Mouse (Mus musculus): ENCODE measurements at regions not wholly inside any gene's neighbourhood (a gene's known extent, or its start where the extent isn't known, plus 50 kb on each side); places are given as distances from the start of the nearest gene placed in this dataset.
"Not testable (repeated sequence)": the region's sequence is repeated elsewhere in the genome, so short reads cannot be mapped to it uniquely, and the experiment has no call there.

DNA sequence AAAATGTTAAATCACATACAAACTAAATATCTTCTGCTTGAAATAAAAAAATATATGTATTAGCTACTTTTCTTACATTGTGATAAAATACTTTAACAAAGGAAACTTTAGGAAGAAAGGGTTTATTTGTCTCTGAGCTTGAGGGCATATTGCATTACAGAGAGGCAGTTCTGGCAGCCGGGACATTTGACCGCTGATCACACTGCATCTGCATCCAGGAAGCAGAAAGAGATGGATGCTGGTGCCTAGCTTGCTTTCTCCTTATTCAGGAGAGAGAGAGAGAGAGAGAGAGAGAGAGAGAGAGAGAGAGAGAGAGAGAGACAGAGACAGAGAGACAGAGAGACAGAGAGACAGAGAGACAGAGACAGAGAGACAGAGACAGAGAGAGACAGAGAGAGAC lies 137.7 kb upstream of the Tacstd2 start:
- not testable (repeated sequence) for DNase-seq

DNA sequence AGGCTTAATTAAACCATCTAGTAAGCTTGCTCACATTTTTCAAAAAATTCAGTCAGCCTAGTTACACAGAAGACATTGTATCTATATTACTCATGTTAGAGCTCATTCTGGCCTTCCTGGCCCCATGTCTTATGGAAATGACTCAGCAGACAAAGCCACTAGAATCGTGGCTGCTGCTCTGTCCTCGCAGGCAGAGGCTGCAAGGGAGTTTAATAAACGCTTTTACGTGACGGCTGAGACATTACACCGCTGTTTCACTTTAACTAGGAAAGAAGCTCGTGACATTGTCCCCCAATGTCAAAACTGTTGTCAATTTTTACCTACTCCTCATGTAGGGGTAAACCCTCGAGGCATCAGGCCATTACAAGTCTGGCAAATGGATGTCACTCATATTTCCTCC lies 132.5 kb upstream of the Tacstd2 start:
- DNase-seq = not testable (repeated sequence)

DNA sequence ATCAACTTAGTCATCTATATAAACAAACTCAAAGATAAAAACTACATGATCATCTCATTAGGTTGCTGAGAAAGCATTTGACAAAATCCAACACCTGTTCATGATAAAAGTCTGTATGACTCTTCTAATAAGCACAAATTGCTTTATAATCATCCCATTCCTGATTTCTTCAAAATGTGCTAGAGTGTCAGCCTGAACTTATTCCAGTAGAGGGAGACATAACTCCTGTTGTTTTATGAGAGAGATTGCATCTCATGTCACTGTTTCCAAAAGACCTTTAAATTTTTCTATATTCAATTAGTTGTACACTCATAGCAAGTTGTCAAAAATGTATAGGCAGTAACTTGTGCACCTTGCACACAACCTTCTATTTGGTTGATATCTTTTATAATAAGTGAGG lies 96.0 kb upstream of the Tacstd2 start:
- DNase-seq = no peak

DNA sequence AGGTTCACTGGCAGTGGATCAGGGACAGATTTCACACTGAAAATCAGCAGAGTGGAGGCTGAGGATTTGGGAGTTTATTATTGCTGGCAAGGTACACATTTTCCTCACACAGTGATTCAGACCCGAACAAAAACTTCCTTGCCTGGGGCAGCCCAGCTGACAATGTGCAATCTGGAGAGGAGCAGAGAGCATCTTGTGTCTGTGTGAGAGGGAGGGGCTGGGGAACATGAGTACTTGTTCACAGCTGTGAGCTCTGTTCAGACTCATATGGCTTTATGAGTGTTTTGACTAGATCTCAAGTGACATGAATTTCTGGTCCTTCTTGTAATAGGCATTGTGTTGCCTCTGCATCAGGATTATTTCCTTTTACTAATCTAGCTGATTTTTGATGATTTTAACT lies 74.8 kb upstream of the Tacstd2 start:
- DNase-seq = no peak

DNA sequence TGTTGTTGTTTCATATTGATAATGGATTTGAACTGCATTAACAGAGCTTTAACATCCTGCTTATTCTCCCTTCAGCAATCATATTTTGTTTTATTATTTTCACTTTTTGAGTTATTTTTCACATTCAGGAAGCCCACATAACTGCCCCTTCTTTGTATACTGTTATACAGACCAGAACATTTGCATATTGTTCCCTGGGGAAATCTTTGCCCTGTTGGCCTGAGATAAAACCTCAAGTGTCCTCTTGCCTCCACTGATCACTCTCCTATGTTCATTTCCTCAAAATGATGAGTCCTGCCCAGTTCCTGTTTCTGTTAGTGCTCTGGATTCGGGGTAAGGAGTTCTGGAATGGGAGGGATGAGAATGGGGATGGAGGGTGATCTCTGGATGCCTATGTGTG lies 73.9 kb upstream of the Tacstd2 start:
- not testable (repeated sequence) for DNase-seq

All from adrenal gland, postnatal 10 days (tissue).